Mouse (Mus musculus): ENCODE measurements around the gene Lasp1. TPM values are rescaled to one million over a fixed set of nuclear protein-coding genes. Genes with fewer than 3 reads are reported as not detected.

Lasp1 gene
- polyA plus RNA-seq, 1 experiment from 2014 or later = 84.0 TPM

DNA sequence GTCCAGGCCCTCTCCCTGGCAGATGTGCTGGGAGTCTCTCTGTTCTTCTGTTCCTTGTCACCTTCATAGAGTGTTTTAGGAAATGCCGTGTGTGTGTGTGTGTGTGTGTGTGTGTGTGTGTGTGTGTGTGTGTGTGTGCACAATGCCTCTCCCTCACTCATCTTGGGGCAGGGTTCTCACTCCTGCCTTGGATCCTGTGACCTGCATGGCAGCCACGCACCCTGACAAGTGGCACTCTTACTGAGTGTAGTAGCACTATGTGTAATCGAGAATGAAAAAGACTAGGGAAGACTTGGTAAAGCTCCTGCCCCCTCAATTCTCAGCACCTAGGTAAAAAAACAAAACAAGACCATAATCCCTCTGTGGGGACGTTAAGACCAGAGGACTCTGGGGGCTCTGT is 20.3 kb downstream of the Lasp1 start:
- H3K36me3 ChIP-seq (ENCODE audit: control insufficient read depth, insufficient read depth, low read length) = peaks cover 6% of the 10 kb centered on the region; the same call in 1 of the 2 replicates
- DNase-seq (ENCODE audit: low spot score) (no peak), ATAC-seq (ENCODE audit: low FRiP score, low TSS enrichment) (no peak)
- no peaks in the 10 kb centered on the region for H3K27me3 ChIP-seq (ENCODE audit: control insufficient read depth, insufficient read depth, low read length)
- no peaks in the 10 kb centered on the region for H3K9me3 ChIP-seq (ENCODE audit: control insufficient read depth, low read length)
- peaks cover 9% of the 10 kb centered on the region for H3K4me1 ChIP-seq (replicated peaks; ENCODE audit: control insufficient read depth, insufficient read depth)
- peak overlapping the region; percentile 70 for H3K27ac ChIP-seq (replicated peaks)
- H3K4me2 ChIP-seq (replicated peaks; ENCODE audit: low read depth) = no peak overlapping the region
- H3K9ac ChIP-seq (ENCODE audit: low read length) = no peak overlapping the region
- H3K4me3 ChIP-seq (ENCODE audit: low read depth, low read length) = no peak overlapping the region
- TF ChIP-seq CTCF (IDR thresholded peaks at IDR 0.05; ENCODE audit: low read depth) (no peak), EP300 (optimal IDR thresholded peaks at IDR 0.05) (no peak)
- WGBS = 56% methylated on average over 4 of the region's 4 CpGs

DNA sequence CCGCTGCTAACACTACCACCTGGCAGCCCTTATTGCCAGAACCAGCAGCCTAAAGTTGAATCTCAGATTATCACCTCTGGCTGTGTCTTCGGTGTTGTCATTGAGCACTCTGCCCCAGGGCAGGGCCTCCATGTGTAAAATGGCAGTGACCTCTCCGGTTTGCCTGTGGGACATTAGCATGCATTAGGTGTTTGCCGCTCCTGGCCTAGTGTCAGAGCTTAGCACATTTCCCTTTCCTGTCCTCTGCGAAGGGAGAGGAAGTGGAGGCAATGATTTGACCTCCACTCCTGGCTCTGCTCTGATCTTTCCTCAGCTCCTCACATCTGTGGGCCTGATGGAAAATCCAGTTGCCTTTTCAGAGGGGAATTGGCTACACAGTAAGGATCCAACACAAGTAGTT is 21.1 kb downstream of the Lasp1 start:
- Histone ChIP-seq H3K9me3 (ENCODE audit: control insufficient read depth, low read length) (no peaks in the 10 kb centered on the region), H3K4me3 (ENCODE audit: low read depth, low read length) (no peak overlapping the region), H3K4me1 (replicated peaks; ENCODE audit: control insufficient read depth, insufficient read depth) (peaks cover 9% of the 10 kb centered on the region), H3K9ac (ENCODE audit: low read length) (no peak overlapping the region), H3K4me2 (replicated peaks; ENCODE audit: low read depth) (no peak overlapping the region), H3K27ac (replicated peaks) (no peak overlapping the region), H3K27me3 (ENCODE audit: control insufficient read depth, insufficient read depth, low read length) (no peaks in the 10 kb centered on the region), H3K36me3 (ENCODE audit: control insufficient read depth, insufficient read depth, low read length) (peaks cover 7% of the 10 kb centered on the region)
- no peak for ATAC-seq (ENCODE audit: low FRiP score, low TSS enrichment)
- DNase-seq (ENCODE audit: low spot score) = no peak
- 89% methylated on average over 5 of the region's 5 CpGs for WGBS
- TF ChIP-seq EP300 (optimal IDR thresholded peaks at IDR 0.05) (no peak), CTCF (IDR thresholded peaks at IDR 0.05; ENCODE audit: low read depth) (no peak)

GRCm38 (mm10) chr11:97820840-97821239 is 22.0 kb downstream of the Lasp1 start:
- Histone ChIP-seq H3K4me2 (replicated peaks; ENCODE audit: low read depth) (no peak overlapping the region), H3K9ac (ENCODE audit: low read length) (no peak overlapping the region), H3K27me3 (ENCODE audit: control insufficient read depth, insufficient read depth, low read length) (no peaks in the 10 kb centered on the region), H3K27ac (replicated peaks) (no peak overlapping the region), H3K4me1 (replicated peaks; ENCODE audit: control insufficient read depth, insufficient read depth) (peaks cover 9% of the 10 kb centered on the region), H3K9me3 (ENCODE audit: control insufficient read depth, low read length) (no peaks in the 10 kb centered on the region), H3K4me3 (ENCODE audit: low read depth, low read length) (no peak overlapping the region), H3K36me3 (ENCODE audit: control insufficient read depth, insufficient read depth, low read length) (peaks cover 13% of the 10 kb centered on the region)
- 40% methylated on average over 4 of the region's 4 CpGs for WGBS
- peak; percentile 80 for DNase-seq (ENCODE audit: low spot score)
- ATAC-seq (ENCODE audit: low FRiP score, low TSS enrichment) = peak; percentile 60
- TF ChIP-seq CTCF (IDR thresholded peaks at IDR 0.05; ENCODE audit: low read depth) = no peak
- no peak for TF ChIP-seq EP300 (optimal IDR thresholded peaks at IDR 0.05)

DNA sequence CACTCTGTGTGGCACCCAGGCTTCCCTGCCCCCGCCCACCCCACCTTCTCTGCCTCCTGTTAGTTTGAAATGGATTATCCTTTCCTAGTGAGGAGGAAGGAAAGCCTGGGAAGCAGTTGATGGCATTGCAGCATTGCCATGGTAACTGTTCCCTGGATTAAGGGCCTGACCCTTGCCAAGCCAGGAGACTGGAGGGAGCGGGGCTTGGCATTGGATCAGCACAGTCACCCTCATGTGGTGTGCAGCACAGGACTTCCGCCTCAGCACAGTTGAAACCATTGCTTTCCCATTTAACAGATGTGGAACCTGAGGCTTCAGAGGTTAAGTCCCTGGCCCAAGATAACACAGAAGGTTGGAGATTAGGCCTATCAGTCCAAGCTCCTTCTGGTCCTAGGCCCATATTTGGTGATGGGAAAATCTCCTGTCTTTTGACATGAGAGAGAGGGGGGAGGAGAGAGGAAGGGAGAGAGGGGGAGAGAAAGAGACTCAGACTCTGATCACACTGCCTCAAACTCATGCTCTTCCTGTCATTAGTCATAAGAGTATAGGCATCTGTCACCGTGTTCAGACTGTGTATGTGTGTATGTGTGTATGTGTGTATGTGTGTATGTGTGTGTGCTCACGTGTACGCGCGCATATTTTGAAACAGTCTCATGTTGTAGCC is 22.7 kb downstream of the Lasp1 start:
- 88% methylated on average over 8 of the region's 8 CpGs for WGBS
- Histone ChIP-seq H3K9ac (ENCODE audit: low read length) (no peak overlapping the region), H3K27me3 (ENCODE audit: control insufficient read depth, insufficient read depth, low read length) (no peaks in the 10 kb centered on the region), H3K4me2 (replicated peaks; ENCODE audit: low read depth) (no peak overlapping the region), H3K4me3 (ENCODE audit: low read depth, low read length) (no peak overlapping the region), H3K36me3 (ENCODE audit: control insufficient read depth, insufficient read depth, low read length) (peaks cover 14% of the 10 kb centered on the region), H3K27ac (replicated peaks) (no peak overlapping the region), H3K9me3 (ENCODE audit: control insufficient read depth, low read length) (no peaks in the 10 kb centered on the region), H3K4me1 (replicated peaks; ENCODE audit: control insufficient read depth, insufficient read depth) (peaks cover 7% of the 10 kb centered on the region)
- no peak for DNase-seq (ENCODE audit: low spot score)
- no peak for ATAC-seq (ENCODE audit: low FRiP score, low TSS enrichment)
- TF ChIP-seq CTCF (IDR thresholded peaks at IDR 0.05; ENCODE audit: low read depth) (no peak), EP300 (optimal IDR thresholded peaks at IDR 0.05) (no peak)

GRCm38 (mm10) chr11:97822840-97823603 is 24.2 kb downstream of the Lasp1 start:
- DNase-seq (ENCODE audit: low spot score) = no peak
- WGBS = 70% methylated on average over 20 of the region's 20 CpGs
- Histone ChIP-seq H3K27me3 (ENCODE audit: control insufficient read depth, insufficient read depth, low read length) (no peaks in the 10 kb centered on the region), H3K4me3 (ENCODE audit: low read depth, low read length) (no peak overlapping the region), H3K4me2 (replicated peaks; ENCODE audit: low read depth) (no peak overlapping the region), H3K27ac (replicated peaks) (no peak overlapping the region), H3K9ac (ENCODE audit: low read length) (no peak overlapping the region), H3K9me3 (ENCODE audit: control insufficient read depth, low read length) (no peaks in the 10 kb centered on the region), H3K4me1 (replicated peaks; ENCODE audit: control insufficient read depth, insufficient read depth) (peaks cover 1% of the 10 kb centered on the region), H3K36me3 (ENCODE audit: control insufficient read depth, insufficient read depth, low read length) (peaks cover 19% of the 10 kb centered on the region)
- TF ChIP-seq CTCF (IDR thresholded peaks at IDR 0.05; ENCODE audit: low read depth) (no peak), EP300 (optimal IDR thresholded peaks at IDR 0.05) (no peak)
- ATAC-seq (ENCODE audit: low FRiP score, low TSS enrichment) = no peak

DNA sequence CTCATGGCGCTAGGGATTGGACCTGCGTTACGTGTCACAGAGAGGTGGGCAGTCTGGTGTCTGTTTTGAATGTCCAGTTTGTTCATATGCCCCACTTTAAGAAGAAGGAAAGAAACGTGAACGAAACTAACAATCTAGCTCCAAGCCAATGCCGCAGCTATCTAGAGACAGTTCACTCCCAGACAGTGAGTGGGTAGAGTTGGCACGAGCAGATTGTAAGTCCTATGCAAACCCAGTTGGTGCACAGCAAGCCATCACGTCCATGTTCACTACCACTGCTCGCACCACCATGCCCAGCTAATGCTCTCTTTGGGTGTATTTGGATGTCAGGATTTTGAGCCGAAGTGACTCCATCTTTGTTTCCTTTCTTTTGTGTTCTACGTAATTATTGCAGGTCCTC is 25.4 kb downstream of the Lasp1 start:
- Histone ChIP-seq H3K9ac (ENCODE audit: low read length) (no peak overlapping the region), H3K27ac (replicated peaks) (no peak overlapping the region), H3K9me3 (ENCODE audit: control insufficient read depth, low read length) (no peaks in the 10 kb centered on the region), H3K4me1 (replicated peaks; ENCODE audit: control insufficient read depth, insufficient read depth) (no peaks in the 10 kb centered on the region), H3K36me3 (ENCODE audit: control insufficient read depth, insufficient read depth, low read length) (peaks cover 19% of the 10 kb centered on the region), H3K4me2 (replicated peaks; ENCODE audit: low read depth) (no peak overlapping the region), H3K4me3 (ENCODE audit: low read depth, low read length) (no peak overlapping the region), H3K27me3 (ENCODE audit: control insufficient read depth, insufficient read depth, low read length) (no peaks in the 10 kb centered on the region)
- 95% methylated on average over 11 of the region's 11 CpGs for WGBS
- ATAC-seq (ENCODE audit: low FRiP score, low TSS enrichment) (no peak), DNase-seq (ENCODE audit: low spot score) (no peak)
- TF ChIP-seq EP300 (optimal IDR thresholded peaks at IDR 0.05) = no peak
- no peak for TF ChIP-seq CTCF (IDR thresholded peaks at IDR 0.05; ENCODE audit: low read depth)

Data from stomach, postnatal 0 days (tissue).